Mouse (Mus musculus): Measurements from ENCODE around the gene Plcb4. TPM values are rescaled to one million over a fixed set of nuclear protein-coding genes. Genes with fewer than 3 reads are reported as not detected.
"Not testable (repeated sequence)": the region's sequence is repeated elsewhere in the genome, so short reads cannot be mapped to it uniquely, and the experiment has no call there.

The Plcb4 gene
- total RNA-seq, 4 experiments from 2014 or later, result 57.9 to 85.4 (median 73.2) TPM

DNA sequence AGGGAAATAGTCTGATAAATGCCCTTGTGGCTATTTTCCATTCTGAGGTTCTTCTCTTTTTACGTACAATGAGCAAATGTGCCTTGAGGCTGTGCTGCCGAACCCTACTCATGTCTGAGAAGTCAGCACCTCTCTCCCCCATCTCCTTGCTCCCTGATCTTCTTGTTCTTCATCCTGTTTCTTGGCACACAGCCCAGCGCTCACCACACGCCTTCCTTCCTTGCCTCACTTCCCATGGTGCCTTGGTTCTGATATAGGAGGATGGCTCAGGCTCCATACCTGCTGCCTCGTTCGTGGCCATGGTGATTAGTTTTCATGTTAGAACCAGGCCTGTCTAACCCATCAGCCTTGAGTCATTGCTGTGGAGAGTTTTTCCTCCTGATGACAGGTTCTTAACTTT is 277.6 kb downstream of the Plcb4 start:
- no peak for DNase-seq (ENCODE audit: low spot score in 2 of 2)

DNA sequence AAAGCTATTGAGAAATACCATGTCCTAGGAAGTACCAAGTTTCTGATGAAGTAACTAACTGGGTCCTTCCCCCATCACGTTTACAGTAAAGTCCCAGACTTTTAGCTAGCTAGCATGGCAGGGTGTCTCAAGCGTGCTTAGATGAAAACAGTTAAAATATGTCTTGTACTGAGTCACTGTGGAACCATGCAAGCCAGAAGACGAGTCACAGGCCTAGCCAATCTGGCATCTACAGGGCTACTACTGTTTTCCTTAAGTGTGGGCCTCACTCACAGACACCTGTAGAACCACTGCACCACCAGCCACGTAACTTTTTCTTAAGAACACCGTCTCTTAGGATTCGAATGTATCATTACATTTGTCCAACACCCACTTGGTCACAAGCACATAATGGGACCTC is 278.8 kb downstream of the Plcb4 start:
- no peak for DNase-seq (ENCODE audit: low spot score in 2 of 2)

DNA sequence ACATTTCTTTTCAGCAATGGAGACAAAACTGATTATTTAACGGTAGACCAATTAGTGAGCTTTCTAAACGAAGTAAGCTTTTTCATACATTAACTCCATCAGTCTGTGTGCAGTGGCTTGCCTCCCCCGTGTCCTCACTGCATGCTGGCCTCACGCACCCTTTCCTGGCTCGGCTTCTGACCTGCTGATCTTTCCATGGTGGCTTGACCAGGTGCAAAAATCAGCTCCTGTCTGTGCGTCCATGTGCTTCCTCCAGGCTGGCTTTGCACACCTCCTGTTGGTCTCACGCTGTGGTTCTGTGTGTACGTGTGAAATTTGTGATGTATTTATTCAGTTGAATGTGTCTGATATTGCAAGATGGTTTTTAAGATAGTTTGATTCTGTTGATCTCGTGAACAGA is 281.1 kb downstream of the Plcb4 start:
- no peak for DNase-seq (ENCODE audit: low spot score in 2 of 2)

DNA sequence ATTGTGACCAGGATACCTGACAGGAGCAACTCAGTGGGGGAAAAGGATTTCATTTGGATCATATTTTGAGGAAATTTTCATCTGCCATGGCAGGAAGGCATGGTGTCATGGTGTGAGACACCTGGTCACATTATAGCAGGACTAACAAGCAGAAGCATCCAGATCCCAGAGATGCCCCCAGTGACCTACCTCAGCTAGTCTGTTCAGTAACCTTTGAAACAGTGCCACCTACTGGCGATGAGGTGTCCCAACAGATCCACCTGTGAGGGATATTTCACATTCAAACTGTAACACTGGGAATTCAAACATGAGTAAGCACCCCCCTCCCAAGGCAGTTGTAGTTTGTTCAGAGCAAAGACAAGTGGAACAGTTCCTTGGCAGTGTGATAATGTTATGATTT is 289.0 kb downstream of the Plcb4 start:
- DNase-seq (ENCODE audit: low spot score in 2 of 2), result no peak

DNA sequence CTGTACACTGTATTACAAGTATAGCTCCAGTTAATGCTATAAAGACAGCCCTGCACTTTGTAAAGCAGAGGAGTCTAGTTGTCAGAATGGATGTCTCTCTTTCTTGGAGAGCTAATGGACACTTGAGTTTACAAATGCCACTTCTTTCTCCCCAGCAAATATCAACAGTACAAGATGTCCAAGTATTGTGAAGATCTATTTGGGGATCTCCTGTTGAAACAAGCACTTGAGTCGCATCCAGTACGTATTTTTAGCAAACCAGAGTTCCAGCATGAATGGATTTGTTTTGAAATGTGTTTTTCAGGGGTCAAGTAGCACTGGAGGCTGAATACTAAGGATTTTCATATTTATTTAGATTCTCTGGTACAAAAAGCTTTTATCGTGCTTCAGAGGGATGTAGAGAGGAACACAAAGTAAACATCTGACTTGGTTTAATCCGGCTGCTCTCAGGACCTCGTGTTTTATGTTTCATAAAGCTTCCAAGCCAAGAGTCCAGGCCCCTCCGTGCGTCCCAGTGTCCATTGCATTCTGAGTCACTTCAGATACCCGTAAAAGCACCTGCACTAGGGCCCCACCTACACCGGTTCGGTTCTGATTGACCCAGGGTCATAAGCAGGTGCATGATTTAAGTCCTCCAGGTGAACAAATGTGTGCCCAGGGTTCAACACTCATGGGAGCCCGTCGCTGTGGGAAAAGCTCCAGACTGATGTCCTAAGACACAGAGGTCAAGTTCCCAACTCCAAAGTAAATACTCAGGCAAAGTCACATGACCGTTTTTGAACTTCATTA is 296.1 kb downstream of the Plcb4 start:
- DNase-seq (ENCODE audit: low spot score in 2 of 2), result no peak

DNA sequence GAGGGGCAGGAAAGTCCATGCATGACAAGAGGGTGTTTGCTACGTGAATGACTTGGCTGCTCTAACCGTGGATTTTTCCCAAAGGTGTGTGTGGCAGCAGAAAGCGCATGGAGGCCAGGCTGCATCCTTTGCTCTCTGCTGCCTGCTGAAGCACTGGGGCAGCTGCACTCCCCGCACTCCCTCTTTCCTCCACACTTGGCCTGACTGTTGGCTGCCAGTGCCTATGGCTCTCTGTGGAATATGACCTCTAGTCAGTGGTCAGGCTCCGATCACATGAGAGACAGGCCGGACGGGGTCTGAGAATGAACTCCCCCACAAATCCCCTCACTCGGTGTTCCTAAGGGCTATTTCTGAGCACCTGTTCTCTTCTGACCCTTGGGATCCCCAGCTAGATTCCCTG is 297.0 kb downstream of the Plcb4 start:
- no peak for DNase-seq (ENCODE audit: low spot score in 2 of 2)

DNA sequence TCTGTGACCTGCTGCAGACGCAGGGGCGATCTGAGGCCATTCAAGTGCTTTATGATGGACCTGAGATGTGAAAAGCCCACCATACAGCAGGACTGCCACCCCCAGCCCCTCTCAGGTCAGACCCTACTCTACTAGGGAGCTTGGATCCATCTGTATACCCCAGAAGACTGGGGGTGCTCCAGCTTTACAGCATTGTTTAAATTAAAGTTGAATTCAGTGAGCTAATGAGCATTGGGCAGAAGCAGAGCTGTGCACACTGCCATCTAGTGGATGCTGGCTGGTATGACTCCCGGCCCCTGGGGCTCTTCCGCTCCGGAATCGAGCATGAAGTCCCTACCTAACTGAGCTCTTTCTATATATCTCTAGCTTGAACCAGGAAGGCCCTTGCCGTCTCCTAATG is 298.9 kb downstream of the Plcb4 start:
- DNase-seq (ENCODE audit: low spot score in 2 of 2), result peak; percentile 30

DNA sequence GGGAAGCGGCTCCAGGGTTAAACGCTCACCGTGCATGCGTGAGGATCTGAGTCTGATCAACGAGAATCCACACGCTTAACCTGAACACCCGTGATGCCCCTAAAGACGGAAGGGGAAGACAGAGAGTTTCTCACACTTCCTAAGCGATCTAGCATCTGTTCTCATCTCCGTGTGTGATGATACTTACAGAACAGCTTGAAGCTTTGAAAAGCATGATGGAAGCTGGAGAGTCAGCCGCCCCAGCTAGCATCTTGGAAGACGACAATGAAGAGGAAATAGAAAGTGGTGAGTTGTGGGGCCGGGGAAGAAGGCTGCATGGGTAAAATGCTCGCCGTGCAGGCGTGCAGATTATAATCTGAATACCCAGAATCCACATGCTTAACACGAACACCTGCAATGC is 299.6 kb downstream of the Plcb4 start:
- no peak for DNase-seq (ENCODE audit: low spot score in 2 of 2)

DNA sequence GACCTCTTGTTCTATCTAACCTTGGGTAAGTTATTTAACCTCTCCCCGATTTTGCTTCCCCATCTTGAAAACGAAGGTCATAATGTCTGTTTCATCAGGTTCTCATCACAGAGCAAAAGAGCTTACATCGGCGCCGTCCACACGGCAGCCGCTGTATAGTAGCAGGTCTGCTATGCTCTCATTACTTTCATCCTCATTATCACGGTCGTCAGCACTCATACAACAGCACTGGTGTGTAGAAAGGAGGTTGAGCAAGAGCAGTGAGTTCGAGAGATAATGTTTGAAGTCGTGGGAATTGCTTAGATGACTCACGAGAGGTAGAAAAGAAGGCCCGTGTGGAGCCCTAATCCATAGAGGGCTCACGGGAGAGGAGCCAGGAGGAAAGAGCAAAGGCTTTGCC is 304.3 kb downstream of the Plcb4 start:
- DNase-seq (ENCODE audit: low spot score in 2 of 2), result no peak

DNA sequence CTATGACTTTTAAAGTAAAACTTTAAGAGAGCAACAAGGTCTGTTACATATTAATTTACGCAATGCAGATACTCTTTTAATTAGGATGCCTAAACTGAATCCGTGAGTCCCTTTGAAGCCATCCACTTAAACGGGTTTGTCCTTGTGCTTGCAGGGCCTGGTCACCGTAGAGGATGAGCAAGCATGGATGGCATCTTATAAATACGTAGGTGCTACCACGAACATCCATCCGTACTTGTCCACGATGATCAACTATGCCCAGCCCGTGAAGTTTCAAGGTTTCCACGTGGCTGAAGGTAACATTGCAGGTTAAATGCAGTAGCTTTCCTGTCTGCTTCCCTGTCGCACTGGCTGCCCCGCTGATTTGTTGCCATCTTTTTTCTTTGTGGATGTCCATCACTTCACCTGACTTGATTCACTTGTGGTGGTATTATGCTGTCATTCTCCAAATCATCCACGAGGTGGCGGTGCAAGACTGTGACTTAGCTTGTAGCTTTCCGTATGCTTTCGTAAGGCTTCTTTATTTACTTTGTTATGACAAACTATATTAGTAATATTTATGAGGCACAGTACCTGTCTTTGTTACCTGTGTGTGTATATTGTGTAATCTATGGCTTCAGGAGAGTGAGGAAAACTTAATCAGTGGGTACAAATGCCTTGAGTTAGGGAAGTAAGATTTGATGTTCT is 308.2 kb downstream of the Plcb4 start:
- no peak for DNase-seq (ENCODE audit: low spot score in 2 of 2)

DNA sequence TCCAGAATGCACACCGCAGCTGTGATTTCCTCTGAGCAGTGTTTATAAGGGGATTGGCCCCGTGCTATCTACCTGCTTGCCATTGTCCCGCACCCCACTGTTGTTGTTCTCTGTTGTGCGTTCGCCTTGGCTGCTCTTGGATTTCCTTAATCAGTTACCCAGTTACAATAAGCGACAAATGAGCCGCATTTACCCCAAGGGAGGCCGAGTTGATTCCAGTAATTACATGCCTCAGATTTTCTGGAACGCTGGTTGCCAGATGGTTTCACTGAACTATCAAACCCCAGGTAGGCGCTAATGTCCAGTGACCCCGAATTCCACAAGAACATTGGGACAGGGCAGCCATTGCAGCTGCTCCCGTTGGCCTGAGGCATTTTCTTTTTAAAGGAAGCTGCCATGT is 309.3 kb downstream of the Plcb4 start:
- no peak for DNase-seq (ENCODE audit: low spot score in 2 of 2)

DNA sequence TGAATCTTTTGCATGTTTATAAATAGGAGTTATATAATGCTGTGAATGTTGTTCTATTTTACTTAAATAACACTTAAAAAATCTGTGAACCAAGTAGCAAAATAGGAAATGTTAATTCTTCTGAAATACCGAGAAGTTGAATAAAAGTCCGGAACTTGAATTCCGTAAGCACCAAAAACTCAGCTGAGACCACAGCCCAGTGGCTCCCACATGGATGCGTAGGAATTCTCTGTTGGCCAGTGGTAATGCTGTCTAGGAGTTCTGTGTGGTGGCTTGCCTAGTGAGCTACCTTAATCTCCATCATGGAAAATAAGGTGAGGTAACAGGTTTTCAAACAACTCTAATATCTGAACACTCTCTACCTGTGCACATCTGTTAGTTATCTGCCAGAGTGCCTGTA is 312.1 kb downstream of the Plcb4 start:
- DNase-seq (ENCODE audit: low spot score in 2 of 2), result peak in 1 of 2 experiments; percentile 55

DNA sequence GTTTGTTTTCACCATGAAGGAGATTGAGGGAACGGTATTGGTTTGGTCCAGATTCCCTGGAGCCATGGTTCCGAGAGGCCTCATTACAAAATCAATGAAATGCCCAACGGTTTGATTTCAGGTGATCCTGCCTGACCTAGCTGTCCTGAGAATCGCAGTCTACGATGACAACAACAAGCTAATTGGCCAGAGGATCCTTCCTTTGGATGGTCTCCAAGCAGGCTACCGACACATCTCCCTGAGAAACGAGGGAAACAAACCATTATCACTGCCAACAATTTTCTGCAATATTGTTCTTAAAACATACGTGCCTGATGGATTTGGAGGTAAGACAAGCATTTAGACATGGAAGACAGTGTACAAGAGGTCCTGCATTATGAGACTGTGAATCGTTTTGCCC is 317.2 kb downstream of the Plcb4 start:
- no peak for DNase-seq (ENCODE audit: low spot score in 2 of 2)

DNA sequence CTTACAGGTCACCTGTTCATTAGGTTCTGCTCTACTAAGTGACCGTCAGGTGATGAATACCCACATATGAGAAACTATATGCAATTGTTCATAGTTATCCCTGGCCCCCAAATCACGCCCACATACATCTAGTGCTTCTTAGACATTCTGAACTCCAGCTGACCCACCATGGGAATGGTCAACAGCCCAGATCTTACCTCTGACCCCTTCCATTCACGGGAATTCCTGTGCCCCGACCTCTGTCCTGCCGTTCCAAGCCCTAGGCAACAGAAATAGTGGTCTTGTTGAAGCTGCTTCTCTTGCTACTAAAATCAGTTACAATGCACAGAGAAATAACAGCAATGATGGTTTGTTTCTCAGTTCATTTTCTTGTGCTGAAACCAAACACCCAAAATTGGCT is 320.0 kb downstream of the Plcb4 start:
- no peak for DNase-seq (ENCODE audit: low spot score in 2 of 2)

DNA sequence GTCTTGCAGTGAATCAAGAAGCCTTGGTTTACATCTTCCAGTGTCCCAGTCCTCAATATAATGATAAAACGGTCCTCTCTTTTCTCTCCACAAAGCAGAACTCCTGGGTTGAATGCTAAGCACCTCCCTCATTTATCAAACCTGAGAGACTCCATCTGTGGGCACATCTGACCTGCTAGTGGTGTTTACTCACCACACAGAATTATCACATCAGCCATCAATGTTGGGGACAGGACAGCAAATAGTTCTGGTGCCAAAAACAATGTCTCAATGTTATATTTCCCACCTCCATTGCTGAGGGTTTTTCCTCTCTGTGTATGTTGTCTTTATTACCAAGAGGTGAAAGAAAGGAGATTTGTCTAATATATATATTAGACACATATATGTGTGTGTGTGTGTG is 321.6 kb downstream of the Plcb4 start:
- DNase-seq (ENCODE audit: low spot score in 2 of 2), result no peak

DNA sequence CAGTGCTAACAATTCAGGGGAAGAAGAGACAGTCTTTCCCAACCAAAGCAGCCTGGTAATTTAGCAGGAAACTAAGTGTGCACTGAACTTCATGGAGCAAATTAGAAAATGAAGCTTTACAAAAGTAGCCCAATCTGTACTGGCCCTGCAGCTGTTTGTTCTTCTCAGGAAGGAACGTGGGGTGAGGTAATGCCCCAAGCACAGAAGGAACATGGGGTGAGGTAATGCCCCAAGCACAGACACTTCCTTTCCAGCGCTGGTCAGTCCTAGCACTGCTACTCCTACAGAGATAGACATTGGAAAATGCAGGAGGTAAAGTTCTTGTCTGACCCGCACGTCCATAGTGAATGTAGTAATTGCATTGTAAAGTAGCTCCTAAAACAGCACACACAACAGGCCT is 325.2 kb downstream of the Plcb4 start:
- DNase-seq (ENCODE audit: low spot score in 2 of 2), result no peak

DNA sequence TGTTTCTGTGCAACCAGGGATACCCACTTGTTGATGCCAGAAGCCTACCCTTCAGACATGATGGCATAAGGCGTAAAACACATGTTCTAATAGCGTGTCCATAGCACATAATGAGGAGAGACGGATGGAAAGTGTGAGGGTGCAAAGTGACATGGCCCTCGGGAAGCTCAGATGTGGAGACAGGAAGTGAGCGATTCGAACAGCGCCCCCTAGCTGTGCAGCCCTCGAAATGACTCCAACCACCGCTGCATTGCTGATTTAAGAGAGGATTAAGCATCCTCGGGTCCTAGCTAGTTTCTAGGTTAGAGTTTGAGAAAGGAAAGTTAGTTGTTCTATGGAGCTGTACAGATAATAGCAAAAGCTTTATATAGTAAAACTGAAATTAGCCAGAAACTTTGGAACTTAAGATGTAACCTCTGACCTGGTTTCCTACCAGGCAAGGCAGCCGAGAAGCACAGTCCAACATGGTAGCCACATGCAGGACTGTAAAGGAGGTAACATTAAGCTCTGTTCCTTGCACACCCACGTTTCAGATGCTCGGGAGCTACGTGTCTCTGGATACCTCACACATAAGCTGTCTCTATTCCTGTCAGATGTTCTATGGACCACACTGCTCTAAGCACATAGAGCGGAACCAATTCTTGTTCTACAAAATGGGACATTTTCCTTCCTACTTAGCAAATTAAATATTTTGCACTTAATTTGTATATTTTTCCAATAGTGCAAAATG is 326.9 kb downstream of the Plcb4 start:
- DNase-seq (ENCODE audit: low spot score in 2 of 2), result no peak

DNA sequence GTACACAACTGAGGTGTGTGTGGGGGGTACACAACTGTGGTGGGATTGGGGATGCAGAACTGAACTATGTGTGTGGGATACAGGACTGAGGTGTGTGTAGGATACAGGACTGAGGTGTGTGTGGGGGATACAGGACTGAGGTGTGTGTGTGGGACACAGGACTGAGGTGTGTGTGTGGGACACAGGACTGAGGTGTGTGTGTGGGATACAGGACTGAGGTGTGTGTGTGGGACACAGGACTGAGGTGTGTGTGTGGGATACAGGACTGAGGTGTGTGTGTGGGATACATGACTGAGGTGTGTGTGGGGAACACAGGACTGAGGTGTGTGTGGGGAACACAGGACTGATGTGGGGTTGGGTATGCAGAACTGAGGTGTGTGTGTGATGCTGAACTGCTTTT is 329.7 kb downstream of the Plcb4 start:
- not testable (repeated sequence) for DNase-seq (ENCODE audit: low spot score in 2 of 2)

DNA sequence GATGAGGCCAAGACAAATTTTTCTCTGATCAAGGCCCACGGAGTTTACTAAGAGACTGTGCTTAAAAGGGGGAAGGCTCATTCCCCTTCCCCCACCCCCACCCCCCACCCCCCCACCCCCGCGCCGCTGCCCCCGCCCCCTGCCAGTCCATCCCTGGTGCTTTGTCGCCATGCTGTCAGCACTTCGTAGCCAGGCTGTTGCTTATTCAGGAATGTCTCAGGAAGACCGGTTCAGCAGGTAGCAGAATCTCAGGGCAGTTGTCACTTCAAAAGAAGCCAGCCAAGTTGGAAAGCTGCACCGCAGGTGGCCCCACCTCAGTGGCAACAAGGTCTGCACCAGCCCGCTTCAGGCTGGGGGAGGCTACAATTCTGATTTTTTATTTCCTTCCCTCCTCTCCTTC is 331.9 kb downstream of the Plcb4 start:
- not testable (repeated sequence) for DNase-seq (ENCODE audit: low spot score in 2 of 2)

DNA sequence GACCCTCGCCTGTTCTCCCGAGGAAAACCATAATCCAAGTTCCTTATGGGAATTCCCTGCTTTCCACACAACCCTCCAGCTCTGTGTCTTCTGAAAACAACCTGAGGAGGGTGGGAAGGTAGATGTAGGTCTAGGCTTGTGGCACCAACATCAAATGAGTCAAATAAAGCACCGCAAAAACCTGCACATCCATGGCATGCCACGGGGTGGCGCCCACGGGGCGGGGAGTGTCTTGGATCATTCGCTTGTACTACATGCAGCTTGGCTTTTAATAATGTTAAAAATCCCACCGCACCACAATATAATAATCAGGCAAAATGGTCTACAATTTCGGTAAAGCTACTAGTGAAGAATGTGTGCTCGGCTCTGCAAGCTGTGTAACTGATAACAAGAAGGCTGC is 334.5 kb downstream of the Plcb4 start:
- DNase-seq (ENCODE audit: low spot score in 2 of 2), result no peak

DNA sequence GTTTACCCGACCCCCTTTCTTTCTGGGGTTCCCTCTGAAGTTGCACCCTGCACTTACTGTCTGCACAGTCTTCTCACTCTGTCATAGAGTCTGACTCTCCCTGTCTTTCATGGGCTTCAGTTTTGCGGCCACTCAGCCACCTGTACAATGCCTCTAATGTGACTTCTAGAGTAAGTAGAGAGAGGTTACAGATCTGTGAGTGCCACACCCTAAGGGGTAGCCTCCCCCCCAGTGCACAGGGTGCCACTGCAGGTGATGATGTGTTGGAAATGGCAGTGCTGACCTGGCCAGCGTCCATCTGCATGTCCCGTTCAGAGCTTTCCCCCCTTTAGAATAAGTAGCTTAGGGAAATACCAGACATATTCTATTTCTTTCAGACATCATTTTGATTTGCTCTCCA is 336.4 kb downstream of the Plcb4 start:
- no peak for DNase-seq (ENCODE audit: low spot score in 2 of 2)

DNA sequence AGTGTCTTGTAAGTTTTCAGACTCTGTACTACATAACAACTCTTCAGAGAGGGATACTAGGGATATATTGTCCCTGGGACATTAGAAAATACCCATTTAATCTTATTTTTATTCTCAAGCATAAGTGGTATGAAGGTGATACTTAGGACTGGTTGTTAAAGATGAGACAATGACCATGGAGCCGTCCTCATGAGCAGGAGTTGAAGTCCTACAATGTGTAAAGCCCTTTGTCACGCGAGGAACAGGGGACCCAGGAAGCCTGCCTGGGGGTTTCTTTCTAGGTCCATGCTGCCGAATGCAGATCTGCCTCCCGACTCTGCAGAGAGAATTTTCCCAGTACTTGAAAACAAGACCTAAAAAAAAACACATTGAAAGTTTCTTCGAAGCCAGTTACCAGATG is 338.1 kb downstream of the Plcb4 start:
- no peak for DNase-seq (ENCODE audit: low spot score in 2 of 2)
